Mouse (Mus musculus): ENCODE measurements around the gene Lztr1. TPM values are rescaled to one million over a fixed set of nuclear protein-coding genes. Genes with fewer than 3 reads are reported as not detected.

The Lztr1 gene
- 10 to 100 TPM; 27.1 to 39.5 TPM for total RNA-seq (2021)
- long read RNA-seq, experiment 1, transcript Lztr1-201 (21 exons, 3,394 nt), result major isoform, 41 of 62 reads
- long read RNA-seq, experiment 1, partial matches to known transcripts, result 9 of 62 reads
- long read RNA-seq, experiment 1, other reads (novel, unspliced or antisense), result 12 of 62 reads
- long read RNA-seq, experiment 2, transcript Lztr1-201 (21 exons, 3,394 nt), result major isoform, 33 of 46 reads
- long read RNA-seq, experiment 2, partial matches to known transcripts, result 8 of 46 reads
- long read RNA-seq, experiment 2, other reads (novel, unspliced or antisense), result 5 of 46 reads

DNA sequence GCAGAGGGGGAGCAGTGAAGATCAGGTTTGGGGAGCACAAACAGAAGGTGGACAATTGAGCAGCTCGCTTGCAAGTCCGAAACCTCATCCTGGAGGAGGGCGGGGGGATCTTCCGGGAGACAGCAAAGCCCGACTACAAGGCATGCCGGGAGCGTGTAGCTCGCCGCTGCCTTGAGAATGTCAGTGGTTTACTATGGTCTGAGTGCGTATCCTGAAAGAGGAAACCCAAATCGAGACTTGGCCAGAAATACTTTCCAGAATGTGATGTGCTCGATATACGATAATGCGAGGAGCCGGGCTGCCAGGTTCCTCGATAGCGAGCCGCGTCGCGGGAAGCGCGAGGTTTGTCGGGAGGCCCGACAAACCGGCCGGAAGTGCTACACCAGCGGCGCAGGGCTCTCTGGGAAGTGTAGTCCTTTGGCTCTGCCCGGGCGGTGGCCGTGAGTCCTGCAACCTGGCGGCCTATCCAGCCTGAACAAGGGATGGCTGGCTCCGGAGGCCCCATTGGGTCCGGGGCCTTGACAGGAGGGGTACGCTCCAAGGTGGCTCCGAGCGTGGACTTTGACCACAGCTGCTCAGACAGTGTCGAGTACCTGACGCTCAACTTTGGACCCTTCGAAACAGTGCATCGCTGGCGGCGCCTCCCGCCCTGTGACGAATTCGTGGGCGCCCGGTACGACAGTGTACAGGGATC lies at the start of gene Lztr1:
Lztr1 (plus strand) TSS at position 143 of the 694 bp plus-strand sequence.
- DNase-seq, result peak; percentile 84

DNA sequence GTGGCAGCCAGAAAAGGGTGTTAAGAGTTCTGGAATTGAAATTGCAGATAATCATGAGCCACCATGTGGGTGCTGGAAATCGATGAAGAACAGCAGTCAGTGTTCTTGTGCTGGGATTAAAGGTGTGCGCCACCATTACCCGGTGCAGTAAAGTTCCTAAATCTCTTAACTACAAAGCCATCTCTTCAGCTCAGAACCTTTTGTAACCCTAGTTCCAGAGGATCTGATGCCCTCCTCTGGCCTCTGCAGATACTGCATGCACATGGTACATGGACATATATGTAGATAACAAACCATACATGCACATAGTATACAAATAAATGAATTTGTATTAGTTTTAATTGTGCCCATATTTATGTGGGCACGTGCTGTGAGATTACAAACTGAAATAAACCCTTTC lies 48.2 kb upstream of the Lztr1 start:
- DNase-seq, result no peak

DNA sequence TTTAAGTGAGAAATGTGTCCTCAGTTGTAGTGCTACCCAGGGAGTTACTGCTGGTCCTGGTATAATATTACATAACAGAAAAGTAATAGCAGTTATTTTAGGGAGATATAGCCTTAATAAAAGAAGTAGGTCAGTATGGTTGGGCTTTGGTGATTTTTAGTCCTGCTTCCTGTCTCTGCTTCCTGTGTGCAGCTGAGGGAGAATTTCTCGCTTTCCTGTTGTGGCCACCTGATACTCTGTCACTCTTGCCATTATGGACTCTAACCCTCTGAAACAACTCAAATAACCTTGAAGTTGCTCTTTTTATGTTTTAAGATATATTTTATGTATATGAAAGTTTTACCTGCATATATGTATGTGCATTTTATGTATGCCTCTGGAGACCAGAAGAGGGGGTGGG lies 46.9 kb upstream of the Lztr1 start:
- no peak for DNase-seq

DNA sequence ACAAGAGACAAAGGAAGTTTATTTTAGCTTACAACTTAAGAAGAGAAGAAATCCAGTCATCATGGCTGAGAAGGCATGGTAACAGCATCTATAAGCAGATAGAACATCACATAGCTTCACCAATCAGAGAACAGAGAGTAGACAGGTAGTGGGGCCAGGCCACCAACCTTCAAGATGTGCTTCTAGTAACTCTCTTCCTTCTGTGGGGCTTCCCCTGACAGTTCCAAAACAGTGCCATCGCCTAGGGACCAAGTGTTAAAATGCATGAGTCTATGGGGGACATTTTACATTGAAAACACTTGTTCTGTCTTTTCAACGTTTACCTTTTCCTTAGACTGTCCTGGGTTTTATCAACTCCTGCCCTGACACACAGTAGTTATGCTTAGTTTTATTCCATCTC lies 45.3 kb upstream of the Lztr1 start:
- no peak for DNase-seq

DNA sequence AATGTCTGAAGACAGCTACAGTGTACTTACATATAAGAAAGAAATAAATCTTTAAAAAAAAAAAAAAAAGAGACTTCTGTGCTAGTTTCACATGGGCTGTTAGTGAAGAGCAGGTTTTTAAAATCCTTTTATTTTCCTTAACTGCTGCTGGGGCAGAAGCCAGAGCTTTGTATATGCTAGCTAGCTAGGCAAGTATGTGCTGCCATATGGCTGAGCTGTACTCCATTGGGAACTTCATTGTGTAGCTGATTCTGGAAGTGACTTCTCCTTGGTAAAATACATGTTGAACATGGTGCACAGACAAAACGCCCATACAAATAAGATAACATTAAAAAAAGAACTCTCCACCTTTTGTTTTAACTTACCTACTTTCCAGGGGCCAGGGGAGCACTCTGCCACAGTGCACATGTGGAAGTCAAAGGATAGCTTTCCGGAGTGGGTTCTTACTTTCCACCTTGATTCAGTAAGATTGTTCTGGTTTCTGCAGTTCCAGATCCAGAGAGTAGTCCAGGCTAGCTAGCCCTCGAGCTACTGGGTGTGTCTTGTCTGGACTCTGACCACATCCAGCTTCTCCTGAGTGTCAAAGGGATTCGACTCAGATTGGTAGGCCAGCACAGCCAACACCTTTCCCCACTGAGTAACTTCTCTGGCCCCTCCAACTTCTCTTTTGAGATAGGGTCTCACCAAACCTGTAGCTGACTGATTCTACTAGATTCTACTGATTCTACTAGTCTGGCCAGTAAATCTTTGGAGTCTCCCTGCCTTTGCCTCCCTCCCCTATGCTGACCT lies 41.4 kb upstream of the Lztr1 start:
- DNase-seq, result no peak

DNA sequence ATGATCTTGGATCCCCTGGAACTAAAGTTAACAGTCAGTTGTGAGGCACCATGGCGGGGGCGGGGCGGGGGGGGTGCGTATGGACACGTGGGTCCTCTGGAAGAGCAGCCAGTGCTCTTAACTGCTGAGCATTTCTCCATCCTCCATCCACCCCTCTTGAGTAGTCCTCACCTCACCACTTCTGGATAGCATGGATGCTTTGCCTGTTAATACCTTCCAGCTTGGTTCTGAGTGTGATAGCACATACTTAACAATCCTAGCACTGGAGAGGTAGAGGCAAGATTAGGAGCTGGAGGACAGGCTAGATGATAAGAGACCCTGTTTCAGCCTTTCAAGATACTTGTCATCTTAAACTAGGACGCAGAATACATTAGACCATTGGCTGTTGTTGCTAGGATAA lies 36.0 kb upstream of the Lztr1 start:
- DNase-seq, result no peak

DNA sequence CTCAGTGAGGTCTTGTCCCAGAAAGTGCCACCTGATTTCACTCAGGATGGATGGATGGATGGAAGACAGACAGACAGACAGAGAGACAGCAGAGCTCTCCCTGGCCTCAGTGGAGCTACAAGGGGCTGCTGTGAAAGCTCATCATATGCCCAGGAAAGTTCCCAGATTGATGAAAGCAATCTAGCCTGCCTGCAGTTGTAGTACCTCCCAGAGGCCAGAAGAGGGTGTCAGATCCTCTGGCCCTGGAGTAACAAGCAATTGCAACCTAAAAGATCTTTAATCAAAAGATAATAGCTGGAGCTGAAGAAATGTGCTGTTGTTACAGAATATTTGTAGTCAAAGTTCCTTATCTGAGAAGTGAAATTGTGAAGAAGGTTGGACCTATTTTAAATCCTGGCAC lies 34.4 kb upstream of the Lztr1 start:
- DNase-seq, result no peak

DNA sequence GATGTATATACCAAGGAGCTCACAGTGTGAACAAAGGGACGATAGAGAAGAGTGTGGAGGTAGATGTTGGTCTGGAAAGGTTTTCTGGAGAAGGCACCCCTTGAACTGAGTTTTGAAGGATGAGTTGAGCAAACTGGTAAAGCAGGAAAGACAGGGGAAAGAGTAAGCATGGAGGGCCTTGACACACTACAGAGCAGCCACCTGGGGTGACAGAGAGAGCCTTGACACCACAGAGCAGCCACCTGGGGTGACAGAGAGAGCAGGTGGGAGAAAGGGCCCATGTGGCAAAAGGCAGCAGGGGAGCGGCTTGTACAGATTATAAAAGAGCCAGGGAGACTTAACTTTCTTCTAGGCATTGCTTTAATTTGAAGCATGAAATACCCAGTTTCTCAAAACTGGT lies 33.7 kb upstream of the Lztr1 start:
- DNase-seq, result no peak

DNA sequence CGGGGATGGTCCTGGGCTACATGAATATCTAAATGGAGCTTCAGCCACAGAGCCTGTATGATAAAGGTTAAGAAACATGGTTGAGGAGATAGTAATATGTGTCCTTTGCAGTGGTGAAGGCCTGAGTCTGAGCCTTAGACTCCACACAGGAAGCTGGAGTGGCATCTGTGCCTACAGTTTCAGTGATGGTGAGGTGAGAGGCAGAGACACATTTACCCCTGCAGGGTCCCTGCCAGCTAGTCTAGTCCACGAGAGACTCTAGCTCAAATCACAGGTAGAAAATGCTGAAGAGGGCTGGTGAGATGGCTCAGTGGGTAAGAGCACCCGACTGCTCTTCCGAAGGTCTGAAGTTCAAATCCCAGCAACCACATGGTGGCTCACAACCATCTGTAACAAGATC lies 33.2 kb upstream of the Lztr1 start:
- no peak for DNase-seq

DNA sequence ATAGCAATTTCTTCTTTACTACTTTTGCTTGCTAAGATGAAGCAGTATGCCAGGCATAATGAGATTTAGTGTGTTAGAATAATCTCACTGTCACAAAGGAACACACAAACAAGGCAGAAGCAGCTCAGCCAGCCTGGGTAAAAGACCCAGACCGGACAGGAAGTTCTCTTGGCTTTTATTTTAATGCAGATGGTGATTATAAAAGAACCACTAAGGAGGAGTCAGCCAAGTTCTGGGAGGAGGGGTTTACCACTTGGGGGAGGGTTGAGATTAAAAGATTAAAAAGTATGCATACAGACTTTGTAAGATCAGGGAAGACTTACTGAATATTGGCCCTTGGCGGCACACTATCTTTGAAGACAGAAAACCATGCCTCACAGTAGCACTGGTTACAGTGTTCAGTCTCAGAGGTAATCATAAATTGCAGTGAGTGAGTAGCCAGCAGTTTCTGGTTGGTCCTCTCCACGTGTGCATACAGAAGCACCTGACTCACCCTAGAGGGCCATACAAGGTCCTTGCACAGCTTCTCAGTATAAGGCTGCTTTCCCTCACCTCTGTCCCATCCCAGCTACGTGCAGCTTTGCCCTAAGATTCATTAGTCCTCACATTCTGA lies 30.1 kb upstream of the Lztr1 start:
- DNase-seq, result no peak

DNA sequence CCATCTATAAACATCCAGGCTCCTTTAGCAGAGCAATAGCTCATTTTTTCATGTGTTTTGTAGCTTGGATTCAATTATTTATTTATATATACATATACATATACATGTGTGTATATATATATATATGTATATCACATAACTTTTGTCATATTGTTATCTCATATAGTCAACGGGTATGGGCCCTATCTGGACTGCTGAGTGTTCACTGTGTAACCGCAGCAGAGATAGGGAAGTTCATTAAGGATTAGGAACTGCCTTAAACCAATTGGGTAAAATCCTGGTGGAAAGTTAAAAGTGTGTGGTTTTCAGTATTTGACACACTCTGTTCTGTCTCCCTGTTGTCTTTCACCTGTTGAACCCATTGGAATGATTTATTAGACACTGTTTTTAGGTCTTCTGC lies 27.0 kb upstream of the Lztr1 start:
- DNase-seq, result no peak

DNA sequence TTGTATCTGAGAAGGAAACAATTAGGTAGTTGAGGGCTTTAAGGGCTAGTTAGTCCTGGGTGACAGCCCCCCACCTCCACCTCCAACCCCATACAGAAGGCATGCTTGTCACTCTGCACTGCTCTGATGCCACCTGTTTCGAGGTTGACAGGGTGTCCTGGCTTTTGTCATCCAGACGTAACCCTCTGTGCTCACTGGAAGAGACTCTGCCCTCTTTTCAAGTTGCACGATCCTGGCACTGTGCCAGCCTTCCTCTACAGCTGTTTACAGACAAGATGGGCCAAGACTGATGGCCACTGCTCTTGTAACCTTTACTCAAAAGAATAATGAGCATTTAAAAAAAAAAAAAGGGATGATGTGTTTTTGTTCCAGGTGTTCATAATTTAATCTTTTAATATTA lies 22.0 kb upstream of the Lztr1 start:
- DNase-seq, result peak; percentile 62

DNA sequence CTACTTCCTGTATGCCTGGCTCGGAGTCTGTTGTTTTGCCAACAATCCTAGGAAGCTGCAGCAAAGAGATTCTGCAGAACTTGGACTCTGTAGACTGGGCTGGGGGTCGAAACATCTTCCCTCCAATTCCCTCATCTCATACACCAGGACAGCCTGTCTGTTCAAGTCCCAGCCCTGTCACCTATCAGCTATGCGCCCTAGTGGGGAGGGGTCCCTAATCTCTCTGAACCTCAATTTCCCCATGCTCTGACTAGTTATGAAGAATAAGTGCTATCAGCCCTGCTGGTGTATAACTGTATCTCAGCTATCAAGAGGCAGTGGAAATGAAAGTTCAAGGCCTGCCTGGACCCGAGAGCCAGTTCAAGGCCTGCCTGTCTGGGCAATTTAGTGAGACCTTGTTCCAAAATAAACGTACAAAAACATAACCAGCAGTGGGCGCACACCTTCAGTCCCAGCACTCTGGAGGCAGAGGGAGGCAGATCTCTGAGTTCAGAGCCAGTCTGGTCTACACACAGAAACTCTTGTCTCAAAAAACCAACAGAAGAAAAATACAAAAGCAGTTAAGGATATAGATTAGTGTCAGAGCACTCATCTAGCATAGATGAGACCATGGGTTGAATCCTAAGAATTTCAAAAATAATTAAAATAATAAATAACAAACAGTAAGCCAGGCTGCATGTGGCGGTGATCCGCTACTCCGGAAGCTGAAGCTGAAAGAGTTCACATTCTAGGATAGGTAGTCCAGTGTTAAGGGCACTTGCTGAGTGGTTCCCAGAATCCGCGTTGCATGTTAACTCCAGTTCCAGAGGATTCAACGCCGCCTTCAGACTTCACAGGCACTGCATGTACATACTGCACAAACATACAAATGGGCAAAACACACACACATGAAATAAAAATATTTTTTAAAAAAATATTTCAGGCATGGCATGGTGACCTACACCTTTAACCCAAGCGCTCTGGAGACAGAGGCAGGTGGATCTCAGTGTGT lies 19.7 kb upstream of the Lztr1 start:
- no peak for DNase-seq

DNA sequence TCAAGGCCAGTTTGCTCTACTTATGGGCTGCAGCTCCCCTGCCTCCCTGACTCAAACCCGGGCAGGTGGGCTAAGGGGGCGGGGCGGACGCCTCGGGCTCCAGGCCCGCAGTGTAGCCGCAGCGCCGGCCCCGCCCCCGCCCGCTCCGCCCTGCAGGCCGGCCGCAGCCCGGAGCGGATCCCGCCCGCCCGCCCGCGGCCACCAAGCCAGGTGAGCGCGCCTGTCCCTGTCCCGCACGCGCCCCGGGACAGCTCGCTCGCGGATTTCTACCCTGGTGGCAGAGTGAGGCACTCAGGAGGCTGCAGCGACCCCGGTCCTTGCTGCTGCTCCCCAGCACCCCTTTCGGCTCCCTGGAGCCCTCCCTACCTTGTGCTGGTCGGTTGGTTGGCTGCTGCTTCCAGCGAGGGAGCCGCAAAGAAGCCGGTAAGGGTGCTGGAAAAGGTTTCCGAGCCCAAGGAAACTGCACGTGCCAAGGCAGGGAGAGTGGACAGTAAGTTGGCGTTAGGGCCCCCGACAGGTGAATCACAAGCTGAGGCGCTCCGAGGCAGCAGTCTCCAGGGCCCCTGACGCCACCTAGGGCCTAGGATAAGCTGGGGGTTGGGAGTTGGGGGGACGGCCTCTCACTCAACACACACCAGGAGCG lies 18.9 kb upstream of the Lztr1 start, which contains the start of gene Aifm3:
Aifm3 (plus strand) TSS at position 143 of the 643 bp plus-strand sequence.
- DNase-seq, result peak; percentile 24

DNA sequence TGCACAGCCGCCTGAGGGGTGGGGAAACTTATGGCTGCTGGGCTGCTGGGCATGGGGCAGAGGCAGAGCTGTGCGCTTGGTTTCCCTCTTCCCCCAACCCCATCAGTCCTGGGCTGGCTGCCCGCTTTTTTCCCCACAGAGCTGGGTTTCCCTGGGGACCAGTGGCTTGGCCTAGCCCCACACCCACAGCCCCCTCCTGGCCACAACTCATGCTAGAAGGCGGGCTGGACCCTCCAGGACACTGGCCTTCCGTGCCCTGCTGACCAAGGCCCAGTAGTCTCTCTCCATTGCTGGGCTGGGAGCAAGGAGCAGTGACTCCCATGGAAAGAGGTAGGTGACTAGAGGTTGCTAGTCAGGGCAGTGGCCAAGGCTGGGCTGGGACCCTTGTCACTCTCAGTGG lies 17.3 kb upstream of the Lztr1 start:
- DNase-seq, result no peak

DNA sequence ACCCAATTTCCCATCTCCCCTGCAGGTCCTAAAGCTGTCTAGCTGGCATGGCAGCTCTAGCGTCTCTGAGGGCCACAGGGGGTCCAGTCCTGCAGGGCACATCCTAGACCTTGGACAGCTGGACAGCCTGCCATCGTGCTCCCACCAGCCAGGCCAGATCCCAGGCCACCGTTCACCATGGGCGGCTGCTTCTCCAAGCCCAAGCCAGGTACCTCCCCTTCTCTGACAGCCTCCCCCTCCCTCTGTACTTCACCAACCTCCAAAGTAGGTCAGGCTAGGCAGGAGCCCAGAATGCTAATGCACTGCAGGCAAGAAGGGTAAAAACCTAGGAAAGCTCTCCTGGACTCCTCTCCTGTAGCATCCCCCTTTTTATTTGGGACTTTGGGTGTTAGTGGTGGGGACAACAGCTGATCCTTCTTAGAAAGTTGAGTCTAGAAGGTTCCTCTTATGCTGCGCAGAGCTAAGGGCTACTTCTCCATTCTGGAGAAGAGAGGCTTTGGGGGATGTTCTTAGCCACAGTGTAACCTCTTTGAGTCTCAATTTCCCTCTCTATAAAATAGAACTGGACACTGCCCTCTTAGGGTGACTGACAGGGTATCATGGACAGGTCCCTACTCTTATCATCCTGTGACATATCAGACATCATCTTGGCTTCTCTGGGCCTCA lies 16.5 kb upstream of the Lztr1 start:
- DNase-seq, result no peak

DNA sequence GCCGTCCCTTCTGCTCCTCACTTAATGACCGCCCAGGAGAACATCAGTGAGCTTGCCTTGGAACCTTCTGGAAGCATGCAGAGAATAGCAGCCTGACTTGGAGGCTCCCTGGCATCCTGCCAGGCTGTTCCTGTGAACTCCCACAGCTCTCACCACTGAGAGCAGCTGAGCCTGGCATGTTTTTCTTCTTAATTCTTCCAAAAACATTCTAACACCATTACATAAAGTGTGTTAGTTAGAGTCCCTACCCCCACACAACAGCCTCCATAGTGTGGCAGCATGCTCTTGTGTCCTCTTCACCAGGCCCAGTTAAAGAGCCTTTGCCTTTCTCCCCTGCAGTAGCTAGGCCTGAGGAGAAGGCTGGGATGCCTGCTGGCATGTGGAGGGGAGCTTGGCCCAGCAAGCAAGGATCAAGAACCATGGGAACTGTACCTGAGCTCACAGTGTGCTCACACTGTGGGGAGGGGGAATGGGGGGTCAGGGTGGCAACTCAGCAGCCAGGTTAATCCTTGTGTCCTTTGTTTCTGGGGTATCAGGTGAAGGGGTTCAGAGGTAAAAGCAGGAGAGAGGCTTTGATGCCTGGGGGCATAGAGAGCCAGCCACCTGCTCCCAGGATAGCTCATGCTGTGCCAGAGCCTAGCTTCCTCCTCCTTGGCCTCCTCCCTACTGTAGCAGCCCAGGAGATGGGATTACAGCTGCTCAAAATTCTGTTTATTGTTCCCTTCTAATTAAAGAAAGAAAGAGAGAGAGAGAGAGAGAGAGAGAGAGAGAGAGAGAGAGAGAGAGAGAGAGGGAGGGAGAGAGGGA lies 11.8 kb upstream of the Lztr1 start:
- peak; percentile 63 for DNase-seq

DNA sequence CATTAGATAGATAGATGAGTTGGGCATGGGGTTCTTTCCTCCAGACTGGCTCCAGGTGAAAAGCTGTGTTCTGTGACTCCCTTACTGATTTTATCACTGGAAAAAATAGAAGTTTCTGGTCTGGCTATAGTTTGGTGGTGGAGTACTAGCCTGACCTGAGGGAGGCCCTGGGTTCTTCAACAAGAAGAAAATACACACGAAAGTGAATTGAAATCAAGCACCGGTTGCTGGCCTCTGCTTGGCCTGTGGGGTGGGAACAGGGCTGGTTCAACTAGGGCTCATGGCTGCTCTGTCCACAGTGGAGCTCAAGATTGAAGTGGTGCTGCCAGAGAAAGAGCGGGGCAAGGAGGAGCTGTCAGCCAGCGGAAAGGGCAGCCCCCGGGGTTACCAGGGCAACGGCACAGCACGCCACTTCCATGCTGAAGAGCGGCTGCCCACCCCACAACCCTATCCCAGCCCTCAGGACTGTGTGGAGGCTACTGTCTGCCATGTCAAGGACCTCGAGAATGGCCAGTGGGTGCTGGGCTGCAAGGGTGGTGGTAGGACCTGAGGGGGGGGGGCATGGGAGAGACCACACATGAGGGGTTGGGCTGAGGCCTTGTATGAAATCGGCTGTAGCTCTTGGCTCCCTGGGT lies 9.1 kb upstream of the Lztr1 start:
- DNase-seq, result no peak

DNA sequence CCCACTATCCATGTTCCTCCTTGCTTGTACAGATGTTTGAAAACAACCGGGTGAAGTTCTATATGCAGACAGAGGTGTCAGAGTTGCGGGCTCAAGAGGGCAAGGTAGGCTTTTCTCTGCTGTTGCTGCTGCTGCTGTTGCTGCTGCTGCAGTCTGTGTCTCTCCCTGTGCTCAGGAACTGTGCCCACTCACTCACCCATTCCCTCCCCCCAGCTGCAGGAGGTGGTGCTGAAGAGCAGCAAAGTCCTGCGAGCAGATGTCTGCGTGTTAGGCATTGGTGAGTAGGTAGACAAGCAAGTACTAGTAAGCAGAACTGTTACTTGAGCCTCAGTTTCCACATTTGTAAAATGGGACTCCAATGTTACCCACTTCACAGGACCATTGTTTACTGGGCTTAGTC lies 5.8 kb upstream of the Lztr1 start:
- no peak for DNase-seq

All from gastrocnemius, postnatal 10 days (tissue).